Mouse (Mus musculus): ENCODE measurements around the gene Brd3. TPM values are rescaled to one million over a fixed set of nuclear protein-coding genes. Genes with fewer than 3 reads are reported as not detected.

Brd3 gene
- polyA plus RNA-seq, 1 experiment from 2014 or later, result 169 TPM

DNA sequence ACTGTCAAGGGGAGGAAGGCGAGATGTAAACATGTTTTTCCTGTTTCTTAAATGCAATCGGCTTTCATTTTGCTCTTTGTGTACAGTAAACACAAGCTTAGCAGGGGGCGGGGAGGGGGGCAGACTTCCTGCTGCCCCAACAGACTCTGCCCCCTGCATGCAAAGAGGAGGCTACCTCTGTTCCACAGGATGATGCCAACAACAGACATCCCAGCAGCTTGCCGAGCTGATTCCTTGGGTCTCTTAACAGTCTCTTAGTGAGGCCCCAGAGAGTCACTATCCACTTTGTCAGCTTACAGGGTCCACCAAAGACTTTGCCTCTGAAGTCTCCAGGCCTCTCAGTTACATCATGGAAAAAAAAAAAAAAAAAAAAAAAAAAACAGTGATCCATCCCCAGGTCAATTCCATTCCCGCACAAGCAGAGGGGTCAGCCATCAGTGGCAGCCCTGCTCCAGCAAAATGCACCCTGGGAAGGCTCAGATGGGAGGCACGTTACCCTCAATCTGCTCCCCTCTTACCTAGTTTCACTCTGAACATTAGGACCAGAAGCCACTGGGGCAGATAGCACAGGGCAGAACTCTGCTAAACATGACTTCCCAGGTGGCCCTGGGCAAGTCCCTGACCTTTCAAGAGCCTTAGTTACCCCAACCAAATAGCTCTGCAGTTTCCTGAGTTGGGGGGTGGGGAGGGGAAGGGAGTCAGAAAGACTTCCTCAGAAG, 102.9 kb downstream of the Brd3 start:
- Histone ChIP-seq H3K9me3 (peaks cover 6% of the 10 kb centered on the region; the same call in 1 of the 2 replicates), H3K9ac (peak overlapping the region; percentile 40), H3K27me3 (no peaks in the 10 kb centered on the region), H3K4me3 (no peak overlapping the region), H3K4me1 (peaks cover 32% of the 10 kb centered on the region), H3K27ac (peak overlapping the region; percentile 10; the same call in 1 of the 2 replicates), H3K4me2 (replicated peaks) (no peak overlapping the region), H3K36me3 (no peaks in the 10 kb centered on the region)
- no peak for ATAC-seq (ENCODE audit: low FRiP score, low read depth)
- 54% methylated on average over 6 of the region's 6 CpGs for WGBS

DNA sequence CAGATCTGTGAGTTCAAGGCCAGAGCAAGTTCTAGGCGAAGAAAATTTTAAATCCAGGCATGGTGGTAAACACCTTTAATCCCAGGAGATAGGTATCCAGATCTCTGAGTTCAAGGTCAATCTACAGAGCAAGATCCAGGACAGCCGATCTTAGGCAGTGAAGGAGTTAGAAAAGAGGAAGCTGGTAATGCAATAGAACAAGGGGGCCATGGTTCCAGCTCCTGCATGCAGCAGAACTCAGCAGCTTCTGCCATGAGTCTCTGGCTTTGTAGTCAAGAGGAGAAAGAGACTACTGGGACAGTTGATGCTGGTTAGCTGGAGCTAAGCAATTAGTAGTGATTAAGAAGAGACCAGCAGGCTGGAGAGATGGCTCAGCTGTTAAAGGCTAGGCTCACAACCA, 105.9 kb downstream of the Brd3 start:
- 80% methylated on average over 2 of the region's 2 CpGs for WGBS

DNA sequence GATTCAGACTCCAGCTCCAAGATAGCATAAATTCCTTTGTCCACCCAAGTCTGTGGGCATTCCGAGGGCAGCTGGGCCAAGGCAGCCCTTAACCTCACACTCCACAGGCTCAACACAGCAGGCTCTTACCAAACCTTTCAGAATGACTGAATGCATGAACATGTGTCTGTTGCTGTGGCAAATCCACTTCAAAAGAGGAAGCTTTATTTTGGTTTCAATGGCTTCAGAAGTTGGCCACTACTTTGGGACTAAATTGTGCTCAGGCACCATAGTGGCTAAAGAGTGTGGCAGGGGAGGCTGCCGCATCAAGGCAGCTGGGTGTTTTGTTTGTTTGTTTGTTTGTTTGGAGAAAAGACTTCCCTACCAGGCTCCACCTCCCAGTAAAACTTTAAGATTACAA, 107.4 kb downstream of the Brd3 start:
- WGBS, result 92% methylated on average over 2 of the region's 2 CpGs
- H3K27me3 ChIP-seq, result no peaks in the 10 kb centered on the region
- H3K4me1 ChIP-seq, result peaks cover 38% of the 10 kb centered on the region
- H3K36me3 ChIP-seq, result no peaks in the 10 kb centered on the region
- no peak overlapping the region for H3K4me3 ChIP-seq
- peaks cover 12% of the 10 kb centered on the region for H3K9me3 ChIP-seq
- H3K4me2 ChIP-seq (replicated peaks), result no peak overlapping the region
- ATAC-seq (ENCODE audit: low FRiP score, low read depth), result no peak
- H3K9ac ChIP-seq, result no peak overlapping the region
- H3K27ac ChIP-seq, result no peak overlapping the region

More for the DNA sequence above, 105.9 kb downstream of the Brd3 start:
- Histone ChIP-seq H3K4me1 (peaks cover 33% of the 10 kb centered on the region), H3K27ac (no peak overlapping the region), H3K27me3 (no peaks in the 10 kb centered on the region), H3K4me3 (no peak overlapping the region), H3K9ac (no peak overlapping the region), H3K4me2 (replicated peaks) (no peak overlapping the region), H3K36me3 (no peaks in the 10 kb centered on the region), H3K9me3 (peaks cover 12% of the 10 kb centered on the region)
- no peak for ATAC-seq (ENCODE audit: low FRiP score, low read depth)

DNA sequence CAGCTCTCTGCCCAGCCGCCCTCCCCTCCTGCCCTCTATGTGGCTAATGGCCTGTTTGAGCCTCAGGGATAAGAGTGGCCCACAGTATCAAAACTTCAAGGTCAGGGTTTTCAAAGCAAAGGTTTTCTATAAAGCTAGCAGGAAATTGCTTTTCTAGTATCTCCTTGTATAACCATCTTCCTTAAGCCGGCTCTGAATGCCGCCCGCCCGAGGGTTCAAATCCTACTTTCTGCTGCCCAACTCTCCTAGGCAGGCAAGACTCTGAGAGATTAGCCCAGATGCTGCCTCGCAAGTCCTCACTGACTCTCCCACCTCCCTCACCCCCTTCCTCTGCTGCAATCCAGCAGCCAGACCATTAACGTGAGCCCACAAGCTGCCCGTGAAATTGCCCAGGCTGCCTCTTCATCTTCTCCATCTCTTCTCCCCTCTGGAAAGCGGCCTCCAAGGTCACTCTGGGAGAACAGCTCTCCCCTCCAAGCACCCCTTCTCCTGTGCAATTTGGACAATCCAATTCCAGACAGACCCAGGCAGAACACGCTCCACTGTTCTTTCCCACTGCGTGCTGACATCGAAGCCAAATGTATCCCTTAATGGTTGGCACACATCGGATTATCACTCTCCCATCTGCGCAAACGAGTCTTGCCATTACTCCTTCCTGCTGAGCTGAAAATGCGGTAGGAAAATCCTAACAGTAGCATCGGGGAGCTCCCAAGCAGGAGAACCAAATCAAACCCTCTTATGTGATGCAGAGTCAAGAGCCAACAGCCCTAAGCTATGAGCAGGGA, 110.6 kb downstream of the Brd3 start:
- Histone ChIP-seq H3K4me2 (replicated peaks) (no peak overlapping the region), H3K4me1 (peaks cover 42% of the 10 kb centered on the region), H3K9ac (peak overlapping the region; percentile 26; the same call in 1 of the 2 replicates), H3K27ac (no peak overlapping the region), H3K4me3 (no peak overlapping the region), H3K27me3 (no peaks in the 10 kb centered on the region), H3K9me3 (peaks cover 12% of the 10 kb centered on the region), H3K36me3 (no peaks in the 10 kb centered on the region)
- no peak for ATAC-seq (ENCODE audit: low FRiP score, low read depth)
- WGBS, result 53% methylated on average over 17 of the region's 17 CpGs

Small RNA genes lying within 50 kb of the gene (microRNA-seq; reads per million reads assigned to microRNA genes)
- not detected for gene Gm24049
- not detected for gene Mir7578

Other genes starting within 250 kb of the Brd3 start
- 4.9 and 5.7 TPM in 2 replicates for gene Vav2, start 80.6 kb downstream of the Brd3 start, polyA plus RNA-seq (2015; fragmentation: Nextera tagmentation; extraction: Ambion mirVana)
- 14.8 and 15.5 TPM in 2 replicates for gene Brd3os, start 65.3 kb downstream of the Brd3 start, polyA plus RNA-seq (2015; fragmentation: Nextera tagmentation; extraction: Ambion mirVana)
- 62.5 and 63.6 TPM in 2 replicates for gene Wdr5, start 7.5 kb upstream of the Brd3 start, polyA plus RNA-seq (2015; fragmentation: Nextera tagmentation; extraction: Ambion mirVana)
- gene Rxra, start 168.8 kb upstream of the Brd3 start, polyA plus RNA-seq (2015; fragmentation: Nextera tagmentation; extraction: Ambion mirVana), result 17.1 and 17.6 TPM in 2 replicates